Mouse (Mus musculus) ovary, adult 18-20 months (tissue): ENCODE data around the gene Chd1l.

Experiments
- DNase-seq: peaks from one replicate; pipeline ENCODE4 v3.0.0; 2022; ENCODE audit warnings: low spot score, mixed read lengths

Gene Chd1l

DNA sequence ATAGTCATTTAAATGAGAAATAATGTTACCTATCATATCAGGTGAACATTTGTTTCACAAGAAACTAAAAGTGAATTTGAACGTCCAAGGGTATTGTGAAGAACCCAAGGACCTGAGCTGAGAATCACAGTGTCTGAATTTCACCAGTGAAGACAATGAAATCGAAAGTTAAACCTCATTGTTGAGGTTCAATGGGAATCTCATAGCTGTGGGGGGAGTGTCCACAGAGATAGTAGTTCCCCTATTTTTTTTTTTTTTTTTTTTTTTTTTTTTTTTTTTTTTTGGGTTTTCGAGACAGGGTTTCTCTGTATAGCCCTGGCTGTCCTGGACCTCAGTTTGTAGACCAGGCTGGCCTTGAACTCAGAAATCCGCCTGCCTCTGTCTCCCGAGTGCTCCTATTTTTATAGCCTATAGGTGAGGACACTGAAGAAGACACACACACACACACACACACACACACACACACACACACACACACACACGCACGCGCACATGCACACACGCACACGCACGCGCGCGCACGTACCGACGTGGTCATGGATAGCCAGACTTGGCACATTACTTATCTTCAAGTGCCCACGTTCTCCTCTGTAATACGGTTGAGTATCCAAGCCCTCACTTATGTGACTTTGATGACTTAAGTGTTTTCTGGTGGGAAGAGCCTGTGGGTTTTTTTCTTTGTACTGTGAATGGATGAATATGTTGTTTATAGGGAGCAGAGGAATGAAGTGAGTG, 7.3 kb upstream of the Chd1l start:
- DNase-seq = no peak

DNA sequence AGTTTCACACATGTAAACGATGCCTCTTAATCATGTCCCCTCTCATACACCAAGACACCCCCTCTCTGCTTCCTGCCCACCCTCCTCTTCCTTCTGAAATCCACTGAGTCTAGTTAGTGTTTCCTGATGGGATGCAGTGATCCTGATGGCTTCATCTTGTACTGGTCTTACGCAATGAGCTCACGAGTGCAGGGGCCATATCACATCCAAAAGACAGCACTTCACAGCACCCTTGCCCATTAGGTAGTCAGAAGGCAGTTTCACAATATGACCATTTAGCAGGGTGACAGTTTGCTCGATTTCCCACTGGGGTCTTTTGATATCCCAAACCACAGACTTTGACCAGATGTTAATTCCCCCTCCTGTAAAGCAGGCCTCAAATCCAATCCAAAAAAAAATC, 5.9 kb upstream of the Chd1l start:
- no peak for DNase-seq

DNA sequence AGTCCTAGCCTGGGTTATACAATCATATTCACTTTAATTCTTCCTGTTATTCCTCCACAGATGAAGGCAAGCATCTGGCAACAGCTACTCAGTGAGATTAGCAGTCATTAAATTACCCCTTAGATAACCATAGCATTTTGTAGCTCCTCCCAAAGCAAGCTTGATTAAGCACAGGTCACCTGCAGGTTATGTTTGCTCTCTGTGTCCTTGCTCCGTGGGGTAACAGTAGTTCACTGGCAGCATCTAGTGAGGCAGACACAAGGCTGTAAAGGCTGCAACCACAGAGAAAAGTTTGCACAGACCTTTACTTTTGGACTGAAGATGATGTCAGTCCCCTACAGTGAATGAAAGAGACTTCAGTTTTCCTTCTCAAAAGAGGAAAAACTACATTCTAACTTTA, 5.2 kb upstream of the Chd1l start:
- DNase-seq = no peak

DNA sequence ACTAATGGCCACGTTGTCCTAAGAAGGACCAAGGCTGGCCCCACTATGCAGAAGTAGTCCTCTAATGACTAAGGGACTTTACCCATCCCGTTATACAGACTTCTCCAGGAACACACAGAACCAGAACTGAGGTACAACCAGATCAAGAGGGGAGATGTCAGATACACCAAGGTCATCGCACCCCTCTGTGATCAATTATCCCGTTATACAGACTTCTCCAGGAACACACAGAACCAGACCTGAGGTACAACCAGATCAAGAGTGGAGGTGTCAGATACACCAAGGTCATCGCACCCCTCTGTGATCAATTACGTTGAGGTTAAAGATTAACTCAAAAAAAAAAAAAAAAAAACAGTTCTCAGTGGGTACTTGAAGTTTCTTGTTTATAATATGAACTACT, 1.0 kb upstream of the Chd1l start:
- DNase-seq = no peak

DNA sequence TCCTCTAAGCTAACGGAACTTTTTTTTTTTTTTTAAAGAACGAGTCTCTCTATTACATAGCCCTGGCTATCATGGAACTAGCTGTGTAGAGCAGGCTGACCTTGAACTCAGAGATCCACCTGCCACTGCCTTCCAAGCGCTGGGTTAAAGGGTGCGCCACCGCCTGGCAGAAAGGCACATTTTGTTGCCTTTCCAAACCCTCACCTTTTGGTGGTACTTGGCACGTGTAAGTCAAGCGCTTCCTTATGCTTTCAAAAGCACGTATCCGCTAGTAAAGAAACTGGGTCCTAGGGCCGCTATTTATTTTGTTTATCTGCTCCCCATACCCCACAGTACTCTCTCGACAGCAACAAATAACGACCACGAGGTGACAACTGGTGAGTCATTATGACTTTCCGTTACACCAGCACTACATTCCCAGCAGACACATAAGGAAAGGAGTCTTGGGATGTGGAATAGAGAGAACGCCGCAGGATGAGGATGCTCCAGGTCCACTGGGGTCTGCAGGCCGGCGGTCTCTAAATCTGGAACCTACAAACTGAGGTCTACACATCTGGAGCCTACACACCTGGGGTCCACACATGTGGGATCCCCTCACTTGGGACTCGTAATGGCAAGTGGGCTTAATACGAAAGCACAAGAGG, 680 bp downstream of the Chd1l start:
- no peak for DNase-seq

DNA sequence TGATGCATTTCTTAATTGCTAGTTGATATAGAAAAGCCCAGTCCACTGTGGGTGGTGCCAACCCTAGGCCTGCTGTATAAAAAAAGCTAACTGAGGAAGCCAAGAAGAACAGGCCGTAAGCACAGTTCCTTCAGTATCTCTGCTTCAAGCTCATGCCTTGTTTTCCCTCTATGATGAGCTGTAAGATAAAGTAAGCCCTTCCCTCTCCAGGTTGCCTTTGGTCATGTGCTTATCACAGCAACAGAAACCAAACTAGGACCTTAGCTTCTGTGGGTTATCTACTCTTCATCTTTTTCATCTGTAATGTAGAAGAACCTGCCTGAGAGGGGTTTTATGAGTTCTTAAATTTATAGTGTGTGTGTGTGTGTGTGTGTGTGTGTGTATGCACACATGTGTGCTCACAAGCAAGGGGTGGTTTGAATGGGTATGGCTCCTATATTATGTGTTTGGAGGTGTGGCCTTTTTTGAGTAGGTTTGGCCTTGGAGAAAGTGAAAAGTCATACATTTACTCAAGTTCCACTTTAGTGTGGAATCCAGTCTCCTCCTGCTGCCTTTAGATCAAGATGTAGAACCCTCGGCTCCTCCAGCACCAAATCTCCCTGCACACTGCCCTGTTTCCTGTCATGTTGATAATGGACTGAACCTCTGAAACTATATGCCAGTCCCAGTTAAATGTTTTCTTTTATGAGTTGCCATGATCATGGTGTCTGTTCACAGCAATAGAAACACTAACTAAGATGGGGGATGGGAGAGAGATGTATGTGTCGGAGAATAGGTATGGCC, 9.8 kb downstream of the Chd1l start:
- DNase-seq = no peak

DNA sequence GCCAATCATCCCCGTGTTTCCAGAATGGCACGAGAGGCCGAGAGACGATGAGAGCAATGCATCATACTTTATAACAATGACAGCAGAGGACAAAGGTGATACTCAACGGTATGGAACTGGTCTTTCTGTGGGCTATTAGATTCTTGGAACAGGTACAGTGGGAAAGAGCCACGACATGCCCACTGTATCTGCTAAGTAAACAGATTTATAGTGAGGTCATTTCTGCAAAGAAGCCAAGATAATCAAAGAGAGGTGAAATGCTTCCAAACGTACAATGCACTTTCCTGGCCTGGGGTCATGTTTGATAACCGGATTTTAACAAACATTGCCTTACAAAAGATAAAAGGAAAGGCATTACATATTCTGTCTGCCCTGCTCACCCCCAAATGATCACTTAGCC, 13.2 kb downstream of the Chd1l start:
- DNase-seq = no peak

DNA sequence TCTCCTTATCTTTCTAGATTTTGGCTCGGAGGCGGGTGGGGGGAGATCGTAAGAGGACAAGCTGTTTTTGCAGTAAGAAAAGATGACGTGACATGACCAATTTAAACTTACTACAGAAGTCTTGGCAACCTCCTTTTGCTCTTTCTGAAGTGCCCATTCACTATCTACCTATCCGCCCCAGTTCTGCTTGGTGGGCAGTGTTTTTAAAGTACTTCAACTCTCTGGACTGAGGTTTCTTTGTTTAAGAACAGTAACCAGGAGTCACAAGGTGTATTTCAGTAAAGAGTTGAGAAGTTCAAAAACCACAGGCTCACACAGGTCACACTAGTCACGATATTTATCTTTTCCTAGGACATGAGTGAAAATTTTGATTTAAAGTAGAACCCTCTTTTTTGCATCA, 14.9 kb downstream of the Chd1l start:
- no peak for DNase-seq

DNA sequence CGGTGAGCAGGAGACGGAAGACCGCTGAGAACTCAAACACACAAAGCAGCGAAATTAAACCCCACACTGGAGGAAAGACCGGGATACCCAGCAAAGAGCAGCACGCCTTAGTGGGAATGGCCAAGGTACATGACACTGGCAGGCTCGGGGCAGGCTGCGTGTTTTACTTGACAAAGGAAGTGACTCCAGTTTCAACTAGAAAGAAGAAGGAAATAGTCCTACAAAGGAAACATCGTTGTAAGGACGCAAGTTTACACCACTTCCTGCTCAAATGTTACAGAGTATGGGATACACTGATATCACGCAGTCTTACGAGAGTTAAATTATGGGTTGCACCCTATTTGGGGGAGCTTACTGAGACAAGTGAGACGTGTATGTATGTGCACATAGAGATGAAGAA, 15.9 kb downstream of the Chd1l start:
- no peak for DNase-seq

DNA sequence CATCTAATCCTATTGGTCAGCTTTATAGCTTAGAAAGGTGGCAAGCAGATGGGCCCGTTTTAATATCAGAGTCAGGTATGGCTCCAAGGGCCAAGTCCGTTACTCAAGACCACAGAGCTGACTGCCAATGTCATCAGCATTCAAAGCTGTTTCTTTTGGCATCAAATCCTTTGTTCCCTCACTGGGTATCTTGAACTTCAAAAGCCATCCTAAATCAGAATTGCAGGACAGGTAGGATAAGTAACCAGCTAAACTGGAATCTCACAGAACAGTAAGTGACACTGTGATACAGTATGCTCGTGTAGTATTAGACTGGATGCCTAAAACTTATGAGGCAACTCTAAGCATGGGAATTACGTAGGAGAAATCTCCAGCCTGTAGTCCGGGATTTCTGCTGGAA, 16.9 kb downstream of the Chd1l start:
- no peak for DNase-seq

DNA sequence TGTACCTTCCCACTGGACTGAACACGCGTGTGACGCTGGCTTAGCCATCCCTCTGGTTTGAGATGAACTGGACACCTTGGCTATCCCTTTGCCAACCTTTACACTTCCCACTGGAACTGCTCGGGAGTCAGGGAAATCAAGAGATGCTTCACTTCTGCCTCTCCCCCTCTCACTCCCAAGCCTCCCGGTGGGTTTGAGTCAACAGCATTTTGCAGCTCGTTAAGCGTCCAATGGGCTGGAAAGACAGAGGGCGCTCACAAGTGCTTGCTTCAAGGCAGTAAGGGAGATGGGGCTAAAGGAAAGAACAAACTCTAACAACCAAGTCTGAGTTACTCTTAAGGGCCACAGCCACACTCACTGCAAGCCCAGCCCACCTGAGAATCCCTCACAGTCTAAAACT, 19.3 kb downstream of the Chd1l start:
- DNase-seq = no peak

DNA sequence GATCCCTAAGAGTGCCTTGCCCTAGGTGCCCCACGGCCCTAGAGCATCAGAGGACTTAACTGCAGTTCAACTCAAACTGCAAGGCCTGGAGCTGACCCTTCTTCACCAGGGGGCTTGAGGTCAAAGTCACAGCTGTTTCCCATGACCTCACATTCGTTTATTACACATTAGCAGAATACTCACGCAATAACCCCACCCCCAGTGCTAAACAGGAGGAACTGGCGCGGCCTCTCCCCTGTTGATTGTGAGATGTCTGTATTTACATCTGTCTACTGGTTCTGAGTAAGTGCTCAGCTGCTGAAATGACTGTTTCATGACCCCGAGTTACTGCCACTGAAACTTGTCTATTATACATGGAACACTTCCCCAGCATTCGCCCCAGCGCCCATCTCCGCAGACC, 22.3 kb downstream of the Chd1l start:
- DNase-seq = no peak

DNA sequence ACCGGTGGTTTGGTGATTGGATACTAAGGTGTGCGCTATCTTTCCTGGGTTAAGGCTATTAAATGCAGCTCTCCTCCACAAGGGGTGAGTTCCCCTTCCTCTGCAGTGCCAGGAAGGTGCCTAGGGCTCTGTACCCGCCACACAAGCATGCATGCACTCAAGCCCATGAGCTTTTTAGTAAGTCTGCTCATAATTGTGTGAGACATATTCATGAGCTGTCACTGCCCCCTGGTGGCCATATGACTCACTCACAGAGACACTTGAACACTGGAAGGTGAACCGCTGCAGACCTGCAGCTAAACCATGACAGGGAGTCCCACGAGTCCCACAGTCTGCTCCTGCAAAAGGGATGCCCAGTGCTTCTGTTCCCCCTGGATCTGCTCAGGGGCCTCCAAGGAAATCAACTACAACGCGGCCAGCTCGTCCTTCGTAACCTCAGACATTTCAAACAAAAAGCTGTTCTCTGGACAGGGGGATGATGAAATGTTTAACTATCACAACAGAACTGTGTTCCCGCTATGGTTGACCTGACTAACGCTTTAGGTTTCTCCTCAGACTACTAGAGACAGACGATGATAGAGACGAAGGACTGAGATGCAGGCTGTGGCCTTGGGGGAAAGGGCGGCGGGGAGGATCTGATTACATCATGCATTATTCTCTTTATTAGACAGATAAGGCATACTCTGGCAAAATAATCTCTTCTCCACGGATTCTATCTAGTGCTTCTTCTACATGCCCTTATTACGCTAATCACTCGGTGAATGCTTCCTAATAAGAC, 24.4 kb downstream of the Chd1l start:
- peak; percentile 46 for DNase-seq

DNA sequence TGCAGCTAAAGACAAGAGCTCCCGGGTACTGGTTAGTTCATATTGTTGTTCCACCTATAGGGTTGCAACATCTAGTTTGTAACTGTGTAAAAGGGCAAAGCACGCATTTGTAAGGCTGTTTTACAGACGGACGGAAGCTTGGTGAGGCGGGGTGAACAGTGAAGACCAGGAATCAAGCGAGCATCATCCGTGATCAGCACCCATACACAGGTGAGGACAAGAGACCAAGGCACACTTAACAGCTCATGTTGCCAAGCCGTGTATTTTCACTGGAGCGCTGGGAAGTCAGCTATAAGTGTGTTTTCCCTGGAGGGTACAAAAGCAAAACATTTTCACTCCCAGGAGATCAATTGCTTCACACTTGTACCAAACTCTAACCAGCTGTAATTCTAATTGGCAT, 36.2 kb downstream of the Chd1l start:
- no peak for DNase-seq

DNA sequence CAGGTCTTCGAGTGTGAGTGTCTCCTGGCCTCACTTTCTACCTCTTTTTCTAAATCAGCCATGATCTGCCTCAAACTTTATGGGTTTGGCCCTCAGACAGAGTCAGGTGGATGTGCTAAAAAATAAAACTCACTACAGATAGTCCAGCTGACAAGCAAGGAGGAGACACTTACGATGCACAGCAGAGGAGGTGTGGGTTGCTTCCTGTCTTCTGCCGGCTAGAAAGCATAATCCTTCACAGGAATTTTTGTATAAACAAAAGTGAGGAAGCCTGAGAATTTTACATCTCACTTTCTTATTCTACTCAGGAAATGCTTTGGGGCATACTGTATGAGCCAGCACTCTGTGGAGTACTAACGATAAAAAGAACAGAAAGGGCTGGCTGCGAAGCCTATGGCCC, 45.4 kb downstream of the Chd1l start:
- no peak for DNase-seq

DNA sequence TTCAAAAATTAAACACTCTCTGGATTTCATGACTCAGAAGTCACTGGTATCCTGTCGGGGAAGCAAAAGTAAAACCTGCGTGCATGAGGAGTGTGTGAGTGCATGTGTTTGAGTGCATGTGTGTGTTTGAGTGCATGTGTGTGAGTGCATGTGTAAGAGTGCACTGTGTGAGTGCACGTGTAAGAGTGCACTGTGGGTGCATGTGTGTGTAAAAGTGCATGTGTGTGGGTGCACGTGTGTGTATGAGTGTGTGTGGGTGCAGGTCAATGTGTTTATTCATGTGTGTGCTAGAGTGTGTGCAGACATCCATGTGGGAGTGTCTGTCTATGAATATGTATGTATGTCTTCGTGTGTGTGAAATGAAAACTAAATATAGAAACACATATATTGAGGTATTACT, 51.4 kb downstream of the Chd1l start:
- no peak for DNase-seq

DNA sequence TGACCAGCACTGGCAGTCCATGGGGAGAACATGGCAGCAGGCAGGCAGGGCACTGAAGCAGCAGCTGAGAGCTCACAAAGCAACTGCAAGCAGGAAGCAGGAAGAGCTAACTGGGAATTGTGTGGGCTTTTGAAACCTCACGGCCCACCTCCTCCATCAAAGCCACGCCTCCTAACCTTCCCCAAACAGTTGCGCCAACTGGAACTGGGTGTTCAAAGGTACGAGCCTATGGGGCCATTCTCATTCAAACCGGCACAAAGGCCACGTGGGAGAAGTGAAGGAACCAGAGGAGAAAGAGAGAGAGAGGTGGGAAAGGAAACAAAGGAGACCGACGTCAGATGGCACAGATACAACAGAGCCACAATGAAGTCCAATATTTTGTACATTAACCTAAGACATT, 63.8 kb downstream of the Chd1l start:
- no peak for DNase-seq

DNA sequence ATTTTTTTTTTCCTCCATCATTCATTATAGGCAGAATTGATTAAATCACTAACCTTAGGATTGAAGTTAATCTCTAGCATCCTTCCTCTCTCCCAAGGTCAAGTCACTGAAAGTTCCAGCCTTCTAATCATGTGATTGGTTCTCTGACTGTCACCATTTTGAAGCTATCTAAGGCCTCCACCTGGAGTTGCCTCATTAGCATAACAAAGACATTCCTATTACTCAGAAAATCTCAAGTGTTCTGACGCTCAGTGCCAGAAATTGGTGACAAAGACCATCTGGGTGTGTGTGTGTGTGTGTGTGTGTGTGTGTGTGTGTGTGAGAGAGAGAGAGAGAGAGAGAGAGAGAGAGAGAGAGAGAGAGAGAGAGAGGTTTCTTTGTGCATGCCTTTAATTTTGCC, 69.8 kb downstream of the Chd1l start:
- DNase-seq = no peak

DNA sequence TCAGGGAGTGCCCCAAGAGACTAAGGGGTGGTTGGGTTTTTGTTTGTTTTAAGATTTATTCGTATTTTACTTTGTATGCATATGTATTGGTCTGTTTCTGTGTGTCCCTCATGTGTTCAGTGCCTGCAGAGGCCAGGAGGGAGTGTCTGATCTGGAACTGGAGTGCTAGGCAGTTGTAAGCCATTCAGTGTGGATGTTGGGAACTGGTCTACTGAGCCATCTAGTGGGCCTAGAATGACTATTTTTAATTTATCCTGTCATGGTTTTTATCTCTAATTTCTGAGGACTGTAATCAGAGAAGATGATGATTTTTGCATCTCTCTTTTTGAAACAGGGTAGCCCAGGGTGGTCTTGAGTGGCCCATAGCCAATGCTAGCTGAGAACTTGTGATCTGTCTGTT, 71.4 kb downstream of the Chd1l start:
- DNase-seq = no peak

DNA sequence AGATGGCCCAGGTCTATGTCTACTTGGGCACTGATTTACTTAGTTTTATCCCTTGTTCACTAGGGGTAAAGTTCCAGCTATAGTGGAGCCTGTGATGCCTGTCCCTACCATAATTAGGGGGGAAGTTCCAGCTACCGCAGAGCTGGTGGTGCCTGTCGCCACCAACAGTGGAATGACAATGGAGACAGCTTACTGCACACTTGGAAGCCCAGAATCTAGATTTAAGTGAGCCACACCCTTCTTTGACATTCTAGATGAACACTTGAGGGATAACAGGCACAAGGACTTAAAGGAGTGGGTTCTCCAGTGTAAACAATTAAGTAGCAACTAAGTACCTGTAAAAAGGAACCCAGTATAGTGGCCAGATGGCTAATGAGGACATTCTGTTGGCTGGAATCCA, 73.0 kb downstream of the Chd1l start:
- DNase-seq = no peak

DNA sequence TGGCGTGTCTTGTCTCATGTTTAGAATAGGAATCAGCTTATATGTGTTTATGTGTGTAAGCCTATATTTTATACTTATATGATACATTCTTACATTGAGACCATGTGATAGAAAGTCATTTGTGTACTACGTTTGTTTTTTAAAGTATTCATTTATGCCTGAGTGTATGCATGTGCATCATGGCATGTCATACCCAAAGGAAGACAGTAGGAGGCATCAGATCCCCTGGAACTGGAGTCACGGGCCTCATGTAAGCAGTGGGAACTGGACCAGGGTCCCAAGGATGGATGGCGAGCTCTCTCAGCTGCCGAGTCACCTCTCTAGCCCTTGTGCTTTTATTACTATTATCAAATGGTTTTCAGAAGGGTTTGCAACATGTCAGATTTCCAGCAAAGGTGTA, 74.3 kb downstream of the Chd1l start:
- DNase-seq = no peak

DNA sequence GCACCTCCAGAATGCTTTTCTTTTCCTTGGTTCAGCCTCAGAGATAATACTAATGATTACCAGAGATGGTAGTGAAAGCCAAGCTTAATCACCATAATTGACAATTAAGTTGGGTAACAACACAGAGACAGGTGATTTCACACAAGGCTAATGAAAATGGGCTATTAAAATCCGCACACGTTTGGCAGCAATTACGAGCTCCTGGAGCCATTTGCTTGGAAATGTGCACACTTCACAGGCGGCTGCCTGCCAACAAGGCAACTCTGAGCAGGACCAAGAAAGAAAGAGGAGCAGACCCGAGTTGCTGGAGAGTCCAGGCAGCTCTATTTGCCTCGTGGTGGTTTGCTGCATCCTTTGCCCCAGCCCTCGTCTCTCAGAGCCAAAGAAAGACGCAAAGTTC, 84.5 kb downstream of the Chd1l start:
- DNase-seq = no peak

DNA sequence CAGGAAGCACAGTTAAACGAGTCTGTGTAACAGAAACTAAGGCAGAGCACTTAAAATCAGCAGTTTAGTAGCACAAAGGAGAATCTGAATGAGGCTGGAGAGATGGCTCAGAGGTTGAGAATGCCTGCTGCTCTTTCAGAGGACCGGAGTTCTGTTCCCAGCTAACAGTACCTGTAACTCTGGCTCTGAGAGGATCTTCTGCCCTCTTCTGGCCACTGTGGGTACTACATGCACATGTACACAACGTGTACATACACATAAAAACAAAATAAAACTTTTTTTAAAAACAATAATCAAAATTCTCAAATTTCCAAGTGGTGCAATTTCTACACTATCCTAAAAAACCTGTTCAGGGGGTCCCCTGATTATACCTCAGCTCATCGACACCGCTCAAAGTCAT, 85.2 kb downstream of the Chd1l start:
- DNase-seq = no peak
